Mouse (Mus musculus) kidney, embryonic 15.5 days (tissue): Measurements from ENCODE around the gene Casz1. TPM values are rescaled to one million over a fixed set of nuclear protein-coding genes. Genes with fewer than 3 reads are reported as not detected.
A peak's percentile ranks its signal among the peaks of the same experiment; 100 is the strongest.

Experiments
- ATAC-seq: fragments of 200-750 bp; cut with Nextera tagmentation; replicated peaks from 2 replicates; pipeline ENCODE4 v1.8.0; 2017; ENCODE audit warnings: moderate TSS enrichment; ENCODE audit not compliant: low FRiP score
- H3K27ac ChIP-seq: fragments of 300-500 bp; sonication (generic); 2 replicates; pipeline ENCODE4 v1.5.1; 2015; ENCODE audit warnings: mild to moderate bottlenecking, inconsistent platforms
- H3K27me3 ChIP-seq: fragments of 300-500 bp; sonication (generic); 2 replicates; pipeline ENCODE4 v1.6.1; 2015; ENCODE audit warnings: inconsistent platforms
- H3K36me3 ChIP-seq: fragments of 300-500 bp; sonication (generic); 2 replicates; pipeline ENCODE4 v1.6.1; 2015; ENCODE audit warnings: inconsistent platforms
- H3K4me1 ChIP-seq: fragments of 300-500 bp; sonication (generic); 2 replicates; pipeline ENCODE4 v1.6.1; 2015; ENCODE audit warnings: inconsistent platforms
- H3K4me2 ChIP-seq: fragments of 300-500 bp; sonication (generic); 2 replicates; pipeline ENCODE4 v1.6.1; 2015; ENCODE audit warnings: moderate library complexity, mild to moderate bottlenecking, inconsistent platforms
- H3K4me3 ChIP-seq: fragments of 300-500 bp; sonication (generic); replicated peaks from 2 replicates; pipeline ENCODE4 v1.5.1; 2015; ENCODE audit warnings: mild to moderate bottlenecking, inconsistent platforms
- H3K9ac ChIP-seq: fragments of 300-500 bp; sonication (generic); 2 replicates; pipeline ENCODE4 v1.6.1; 2015; ENCODE audit warnings: mild to moderate bottlenecking, inconsistent platforms
- H3K9me3 ChIP-seq: fragments of 300-500 bp; sonication (generic); replicated peaks from 2 replicates; pipeline ENCODE4 v1.6.1; 2016; ENCODE audit warnings: inconsistent platforms
- WGBS: fragments of 180-500 bp; shearing (Covaris S2); methylation state at CpG from one replicate; pipeline ENCODE4 v1.1.7; 2015; ENCODE audit warnings: mixed read lengths; 5-methylcytosine and 5-hydroxymethylcytosine counted together
- polyA plus RNA-seq: library from polyadenylated mRNA; unstranded; fragments of >200 nt; fragmentation: Nextera tagmentation; extraction: Ambion mirVana; gene quantifications from 2 replicates; pipeline ENCODE4 v1.2.1, GENCODE M21; 2015

Casz1 gene
- polyA plus RNA-seq, 1 experiment from 2014 or later = 7.3 TPM

DNA sequence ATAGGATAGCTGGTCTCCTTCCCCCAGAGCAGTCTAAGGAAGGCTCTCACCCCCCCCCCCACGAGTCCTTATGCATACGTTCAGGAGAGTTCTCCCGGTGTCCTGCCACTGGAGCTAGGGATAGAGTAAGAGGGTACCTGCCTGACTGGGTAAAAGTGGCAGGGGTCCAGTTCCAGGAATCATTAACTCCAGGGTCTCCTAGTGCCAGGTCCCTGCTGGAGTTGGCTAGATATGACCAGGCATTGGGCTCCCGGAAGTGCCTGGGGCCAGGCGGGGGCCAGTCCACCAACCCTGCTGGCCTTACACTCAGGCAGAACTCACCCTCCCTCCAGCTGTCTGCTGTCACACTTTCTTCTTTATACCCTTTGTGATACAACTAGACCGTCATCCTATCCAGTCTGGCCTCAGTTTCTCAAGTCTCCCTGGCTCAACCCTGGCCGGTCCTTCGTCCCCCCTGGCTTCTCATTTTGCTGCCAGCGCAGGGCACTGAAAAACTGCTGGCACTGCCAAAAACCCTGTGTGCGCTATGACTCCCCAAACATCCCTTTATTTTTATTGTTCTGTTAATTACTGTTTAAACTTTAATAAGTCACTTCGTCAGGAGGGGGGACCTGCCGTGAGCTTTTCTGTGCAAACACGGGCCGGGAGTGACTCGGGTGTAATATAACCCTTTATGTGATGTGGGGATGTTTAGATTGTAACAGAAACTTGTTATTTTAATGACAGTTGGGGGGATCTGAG, 114.6 kb downstream of the Casz1 start:
- H3K9me3 ChIP-seq = no peaks in the 10 kb centered on the region
- H3K27me3 ChIP-seq = peaks cover 44% of the 10 kb centered on the region
- peak overlapping the region; percentile 25 for H3K4me2 ChIP-seq
- H3K4me1 ChIP-seq = peaks cover 96% of the 10 kb centered on the region
- H3K27ac ChIP-seq = peak overlapping the region; percentile 87
- WGBS = 27% methylated on average over 15 of the region's 15 CpGs
- no peak overlapping the region for H3K9ac ChIP-seq
- no peaks in the 10 kb centered on the region for H3K36me3 ChIP-seq
- no peak overlapping the region for H3K4me3 ChIP-seq
- ATAC-seq = peak; percentile 41

DNA sequence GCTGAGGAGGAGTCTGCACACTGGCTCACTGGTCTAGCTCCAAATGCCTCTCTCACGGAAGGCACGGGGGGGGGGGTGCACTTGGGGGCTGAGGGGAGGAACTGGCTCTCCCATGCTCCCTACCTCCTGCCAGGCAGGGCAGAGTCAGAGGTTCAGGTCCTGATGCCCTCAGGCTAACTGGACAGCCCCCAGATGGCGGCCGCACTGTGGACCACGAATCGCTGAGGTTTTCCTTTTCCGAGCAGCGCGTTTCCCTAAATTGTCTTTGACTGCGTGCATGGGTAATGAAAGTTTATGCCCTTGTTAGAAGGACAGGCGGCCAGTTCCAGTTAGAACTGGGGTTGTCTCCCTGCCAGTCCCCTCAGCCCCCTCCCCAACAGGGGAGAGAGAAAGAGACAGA, 116.4 kb downstream of the Casz1 start:
- Histone ChIP-seq H3K27ac (peak overlapping the region; percentile 87), H3K9ac (no peak overlapping the region), H3K4me2 (peak overlapping the region; percentile 23; the same call in 1 of the 2 replicates), H3K27me3 (peaks cover 52% of the 10 kb centered on the region), H3K4me3 (no peak overlapping the region), H3K36me3 (no peaks in the 10 kb centered on the region), H3K9me3 (no peaks in the 10 kb centered on the region), H3K4me1 (peaks cover 96% of the 10 kb centered on the region)
- 18% methylated on average over 11 of the region's 11 CpGs for WGBS
- no peak for ATAC-seq

GRCm38 (mm10) chr4:148922221-148922700, 118.0 kb downstream of the Casz1 start:
- no peaks in the 10 kb centered on the region for H3K36me3 ChIP-seq
- peak overlapping the region; percentile 20 for H3K4me3 ChIP-seq
- no peaks in the 10 kb centered on the region for H3K9me3 ChIP-seq
- peak overlapping the region; percentile 3; the same call in 1 of the 2 replicates for H3K9ac ChIP-seq
- ATAC-seq = peak; percentile 34; the same call in 1 of the 2 replicates
- H3K27me3 ChIP-seq = peaks cover 56% of the 10 kb centered on the region
- H3K27ac ChIP-seq = peak overlapping the region; percentile 86
- 6% methylated on average over 16 of the region's 16 CpGs for WGBS
- H3K4me2 ChIP-seq = peak overlapping the region; percentile 51
- H3K4me1 ChIP-seq = peaks cover 100% of the 10 kb centered on the region

GRCm38 (mm10) chr4:148923414-148923813, 119.2 kb downstream of the Casz1 start:
- 0 out of 2 replicates have a peak overlapping the region, but pooled peaks have one; percentile 4 for H3K9ac ChIP-seq
- peaks cover 100% of the 10 kb centered on the region for H3K4me1 ChIP-seq
- H3K27me3 ChIP-seq = peaks cover 51% of the 10 kb centered on the region
- no peaks in the 10 kb centered on the region for H3K36me3 ChIP-seq
- ATAC-seq = no peak
- H3K9me3 ChIP-seq = no peaks in the 10 kb centered on the region
- peak overlapping the region; percentile 86 for H3K27ac ChIP-seq
- H3K4me3 ChIP-seq = no peak overlapping the region
- H3K4me2 ChIP-seq = 0 out of 2 replicates have a peak overlapping the region, but pooled peaks have one; percentile 20
- WGBS = 17% methylated on average over 9 of the region's 9 CpGs

DNA sequence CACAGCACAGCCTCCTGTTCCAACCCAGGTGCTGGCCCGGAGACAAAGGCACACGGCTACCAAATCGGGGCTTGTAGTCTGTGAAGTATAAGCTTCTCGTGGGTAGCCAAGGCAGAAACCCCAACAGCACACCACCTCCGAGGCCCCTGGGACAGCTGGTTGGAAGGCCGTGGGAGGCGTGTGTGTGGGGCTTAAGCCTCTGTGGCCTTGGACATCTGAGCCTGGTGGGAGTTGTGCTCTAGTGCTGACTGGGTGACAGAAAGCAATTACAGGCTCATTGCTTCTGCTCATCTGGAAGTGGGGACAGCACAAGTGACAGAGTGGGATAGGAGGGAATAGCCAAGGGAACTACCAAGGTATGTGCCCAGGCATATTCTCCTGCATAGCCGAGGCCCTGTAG, 119.7 kb downstream of the Casz1 start:
- peaks cover 100% of the 10 kb centered on the region for H3K4me1 ChIP-seq
- H3K9me3 ChIP-seq = no peaks in the 10 kb centered on the region
- no peak overlapping the region for H3K4me3 ChIP-seq
- H3K9ac ChIP-seq = no peak overlapping the region
- peak overlapping the region; percentile 86 for H3K27ac ChIP-seq
- H3K36me3 ChIP-seq = no peaks in the 10 kb centered on the region
- 0 out of 2 replicates have a peak, but pooled peaks have one; percentile 5 for ATAC-seq
- H3K27me3 ChIP-seq = peaks cover 48% of the 10 kb centered on the region
- WGBS = 23% methylated on average over 8 of the region's 8 CpGs
- H3K4me2 ChIP-seq = peak overlapping the region; percentile 20; the same call in 1 of the 2 replicates

DNA sequence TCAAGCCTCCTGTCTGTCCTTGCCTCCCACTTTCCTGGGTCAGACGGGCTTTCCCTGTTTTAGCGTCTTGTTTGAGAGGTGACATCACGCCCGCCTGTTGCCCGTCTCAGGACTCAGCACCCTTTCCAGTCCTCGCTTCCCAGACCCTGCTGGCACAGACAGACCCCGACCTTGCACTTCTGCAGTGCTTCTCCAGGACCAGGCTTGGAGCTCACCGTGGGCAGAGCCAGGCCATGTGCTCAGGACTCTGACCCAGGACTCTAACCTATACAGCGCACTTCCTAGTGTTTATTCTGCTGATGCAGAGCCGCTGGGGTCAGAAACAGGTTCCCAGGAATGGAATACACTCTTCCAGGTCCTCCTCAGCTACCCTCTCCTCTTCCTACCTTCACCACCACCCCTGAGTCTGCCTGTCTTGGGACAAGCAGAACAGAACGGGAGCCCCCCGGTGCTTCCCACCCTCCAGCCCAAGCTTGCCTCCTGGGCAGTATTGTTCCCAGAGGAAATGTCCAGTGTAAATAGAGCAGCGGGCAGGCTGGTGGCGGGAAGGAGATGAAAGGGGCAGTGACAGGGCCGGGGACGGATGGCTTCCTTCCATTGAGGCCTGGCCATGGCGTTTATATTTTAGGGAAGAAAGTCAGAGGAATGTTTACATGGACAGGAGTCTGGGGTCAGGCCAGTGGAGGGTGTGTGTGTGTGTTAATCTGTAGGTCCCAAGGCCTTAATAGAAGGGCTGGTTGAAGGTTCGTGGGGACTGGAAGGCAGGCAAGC, 121.5 kb downstream of the Casz1 start:
- 0 out of 2 replicates have a peak overlapping the region, but pooled peaks have one; percentile 17 for H3K4me2 ChIP-seq
- 0 out of 2 replicates have a peak, but pooled peaks have one; percentile 9 for ATAC-seq
- peaks cover 89% of the 10 kb centered on the region for H3K4me1 ChIP-seq

DNA sequence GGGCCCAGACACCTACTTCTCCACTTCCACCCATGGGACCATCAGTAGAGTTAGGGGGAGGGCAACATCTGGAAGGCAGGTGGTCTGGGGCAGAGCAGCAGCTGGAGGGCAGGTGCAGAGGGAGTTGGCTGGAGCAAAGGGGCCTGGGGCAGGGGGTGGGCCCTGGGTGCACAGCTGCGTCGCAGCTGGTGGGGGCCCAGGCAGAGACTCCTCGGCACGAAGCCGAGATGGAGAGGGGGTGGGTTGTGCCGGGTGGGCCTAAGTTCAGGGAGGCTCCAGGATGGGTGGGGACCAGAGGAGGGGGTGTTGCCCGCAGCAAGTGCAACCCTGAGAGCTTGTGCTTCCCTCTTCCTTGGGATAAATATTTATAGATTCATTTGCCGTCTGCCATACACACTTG, 122.2 kb downstream of the Casz1 start:
- Histone ChIP-seq H3K4me2 (0 out of 2 replicates have a peak overlapping the region, but pooled peaks have one; percentile 17), H3K4me3 (no peak overlapping the region), H3K9me3 (no peaks in the 10 kb centered on the region), H3K4me1 (peaks cover 84% of the 10 kb centered on the region), H3K36me3 (no peaks in the 10 kb centered on the region), H3K27ac (peak overlapping the region; percentile 4), H3K27me3 (peaks cover 31% of the 10 kb centered on the region), H3K9ac (no peak overlapping the region)
- 9% methylated on average over 8 of the region's 8 CpGs for whole genome bisulfite sequencing
- ATAC-seq = no peak

More for the DNA sequence above, 121.5 kb downstream of the Casz1 start:
- 30% methylated on average over 18 of the region's 18 CpGs for WGBS
- Histone ChIP-seq H3K9me3 (no peaks in the 10 kb centered on the region), H3K9ac (no peak overlapping the region), H3K4me3 (no peak overlapping the region), H3K27me3 (peaks cover 36% of the 10 kb centered on the region), H3K27ac (peak overlapping the region; percentile 4), H3K36me3 (no peaks in the 10 kb centered on the region)

DNA sequence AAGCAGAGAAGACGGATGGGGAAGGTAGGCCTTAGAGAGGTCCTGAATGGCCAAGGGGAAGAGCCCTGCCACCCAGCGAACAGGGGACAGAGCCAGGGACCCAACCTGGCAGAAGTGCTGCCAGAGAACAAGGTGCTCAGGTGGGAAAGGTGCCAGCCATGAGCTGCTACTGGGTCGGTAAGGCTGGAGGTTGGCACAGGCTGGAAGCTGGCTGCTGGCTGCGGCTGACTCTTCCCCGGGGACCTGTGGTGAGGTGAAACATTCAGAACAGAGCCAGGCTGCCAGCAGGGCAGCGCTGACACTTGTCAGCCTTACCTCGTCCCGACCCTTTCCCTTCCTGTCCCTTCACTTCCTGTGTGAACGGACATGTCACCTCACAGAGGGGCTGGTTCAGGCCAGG, 124.1 kb downstream of the Casz1 start:
- Histone ChIP-seq H3K36me3 (peaks cover 3% of the 10 kb centered on the region; the same call in 1 of the 2 replicates), H3K9me3 (no peaks in the 10 kb centered on the region), H3K4me3 (no peak overlapping the region), H3K27me3 (peaks cover 29% of the 10 kb centered on the region), H3K4me2 (no peak overlapping the region), H3K9ac (no peak overlapping the region), H3K4me1 (peaks cover 66% of the 10 kb centered on the region), H3K27ac (no peak overlapping the region)
- ATAC-seq = no peak
- WGBS = 62% methylated on average over 9 of the region's 9 CpGs

- no peaks in the 10 kb centered on the region for H3K9me3 ChIP-seq
- no peak overlapping the region for H3K27ac ChIP-seq
- peaks cover 29% of the 10 kb centered on the region for H3K27me3 ChIP-seq
- no peak overlapping the region for H3K9ac ChIP-seq
- no peak for ATAC-seq
- H3K4me3 ChIP-seq = no peak overlapping the region
- no peak overlapping the region for H3K4me2 ChIP-seq
- 82% methylated on average over 16 of the region's 16 CpGs for WGBS
- peaks cover 6% of the 10 kb centered on the region; the same call in 1 of the 2 replicates for H3K36me3 ChIP-seq
- H3K4me1 ChIP-seq = peaks cover 65% of the 10 kb centered on the region
Measured at GRCm38 (mm10) chr4:148928876-148929275, 124.6 kb downstream of the Casz1 start.

- Histone ChIP-seq H3K27ac (no peak overlapping the region), H3K9me3 (no peaks in the 10 kb centered on the region), H3K9ac (no peak overlapping the region), H3K4me2 (no peak overlapping the region), H3K27me3 (peaks cover 25% of the 10 kb centered on the region; the same call in 1 of the 2 replicates), H3K4me3 (no peak overlapping the region), H3K4me1 (peaks cover 58% of the 10 kb centered on the region), H3K36me3 (peaks cover 6% of the 10 kb centered on the region; the same call in 1 of the 2 replicates)
- WGBS = 67% methylated on average over 9 of the region's 9 CpGs
- no peak for ATAC-seq
Measured at GRCm38 (mm10) chr4:148930721-148931229, 126.5 kb downstream of the Casz1 start.

GRCm38 (mm10) chr4:148933109-148933508, 128.9 kb downstream of the Casz1 start:
- Histone ChIP-seq H3K4me3 (no peak overlapping the region), H3K27me3 (peaks cover 16% of the 10 kb centered on the region; the same call in 1 of the 2 replicates), H3K9me3 (no peaks in the 10 kb centered on the region), H3K4me1 (peaks cover 35% of the 10 kb centered on the region), H3K27ac (no peak overlapping the region), H3K36me3 (peaks cover 9% of the 10 kb centered on the region), H3K4me2 (no peak overlapping the region), H3K9ac (no peak overlapping the region)
- 88% methylated on average over 13 of the region's 13 CpGs for WGBS
- ATAC-seq = no peak
